Mouse (Mus musculus): ENCODE measurements around the gene Agbl3. TPM values are rescaled to one million over a fixed set of nuclear protein-coding genes. Genes with fewer than 3 reads are reported as not detected.

Agbl3 gene
- polyA plus RNA-seq, 1 experiment from 2014 or later, result 6.6 TPM

- Histone ChIP-seq H3K27ac (no peak overlapping the region), H3K36me3 (no peaks in the 10 kb centered on the region), H3K9ac (no peak overlapping the region), H3K4me2 (no peak overlapping the region), H3K4me1 (no peaks in the 10 kb centered on the region), H3K27me3 (no peaks in the 10 kb centered on the region), H3K4me3 (no peak overlapping the region), H3K9me3 (no peaks in the 10 kb centered on the region)
- no peak for ATAC-seq (ENCODE audit: insufficient number of reproducible peaks, low FRiP score, low TSS enrichment, low read depth)
- 84% methylated on average over 4 of the region's 4 CpGs for WGBS
Measured at GRCm38 (mm10) chr6:34810651-34811050, 30.4 kb downstream of the Agbl3 start.

GRCm38 (mm10) chr6:34824406-34824805 lies 44.2 kb downstream of the Agbl3 start:
- no peaks in the 10 kb centered on the region for H3K27me3 ChIP-seq
- ATAC-seq (ENCODE audit: insufficient number of reproducible peaks, low FRiP score, low TSS enrichment, low read depth), result no peak
- no peak overlapping the region for H3K9ac ChIP-seq
- no peaks in the 10 kb centered on the region for H3K4me1 ChIP-seq
- no peak overlapping the region for H3K4me2 ChIP-seq
- no peaks in the 10 kb centered on the region for H3K9me3 ChIP-seq
- no peak overlapping the region for H3K27ac ChIP-seq
- H3K36me3 ChIP-seq, result no peaks in the 10 kb centered on the region
- no peak overlapping the region for H3K4me3 ChIP-seq

- Histone ChIP-seq H3K36me3 (no peaks in the 10 kb centered on the region), H3K9me3 (no peaks in the 10 kb centered on the region), H3K4me1 (no peaks in the 10 kb centered on the region), H3K9ac (no peak overlapping the region), H3K4me2 (no peak overlapping the region), H3K4me3 (no peak overlapping the region), H3K27ac (no peak overlapping the region), H3K27me3 (no peaks in the 10 kb centered on the region)
- no peak for ATAC-seq (ENCODE audit: insufficient number of reproducible peaks, low FRiP score, low TSS enrichment, low read depth)
- 93% methylated on average over 5 of the region's 5 CpGs for WGBS
Measured at GRCm38 (mm10) chr6:34832352-34832751, 52.1 kb downstream of the Agbl3 start.

- no peak overlapping the region for H3K9ac ChIP-seq
- 90% methylated on average over 11 of the region's 11 CpGs for WGBS
- no peak for ATAC-seq (ENCODE audit: insufficient number of reproducible peaks, low FRiP score, low TSS enrichment, low read depth)
- H3K9me3 ChIP-seq, result no peaks in the 10 kb centered on the region
- H3K36me3 ChIP-seq, result no peaks in the 10 kb centered on the region
- H3K27ac ChIP-seq, result no peak overlapping the region
- no peaks in the 10 kb centered on the region for H3K27me3 ChIP-seq
- no peak overlapping the region for H3K4me2 ChIP-seq
- no peak overlapping the region for H3K4me3 ChIP-seq
- peaks cover 16% of the 10 kb centered on the region for H3K4me1 ChIP-seq
Measured at GRCm38 (mm10) chr6:34861546-34862053, 81.4 kb downstream of the Agbl3 start.

GRCm38 (mm10) chr6:34862381-34862780 lies 82.1 kb downstream of the Agbl3 start:
- ATAC-seq (ENCODE audit: insufficient number of reproducible peaks, low FRiP score, low TSS enrichment, low read depth), result no peak
- H3K27me3 ChIP-seq, result no peaks in the 10 kb centered on the region
- 91% methylated on average over 6 of the region's 6 CpGs for WGBS
- H3K9me3 ChIP-seq, result no peaks in the 10 kb centered on the region
- H3K36me3 ChIP-seq, result no peaks in the 10 kb centered on the region
- H3K27ac ChIP-seq, result no peak overlapping the region
- H3K9ac ChIP-seq, result no peak overlapping the region
- H3K4me2 ChIP-seq, result peak overlapping the region; percentile 29
- H3K4me3 ChIP-seq, result peak overlapping the region; percentile 16; the same call in 1 of the 2 replicates
- peaks cover 23% of the 10 kb centered on the region for H3K4me1 ChIP-seq

- no peak within 1 kb of the TSS for H3K9ac ChIP-seq
- WGBS, result 18% methylated on average over 11 of the region's 11 CpGs
- H3K4me2 ChIP-seq, result peak within 1 kb of the TSS; percentile 29
- no peaks in the 10 kb centered on the region for H3K36me3 ChIP-seq
- peak within 1 kb of the TSS; percentile 16 for H3K4me3 ChIP-seq
- H3K27ac ChIP-seq, result no peak within 1 kb of the TSS
- ATAC-seq (ENCODE audit: insufficient number of reproducible peaks, low FRiP score, low TSS enrichment, low read depth), result no peak
- H3K4me1 ChIP-seq, result peaks cover 23% of the 10 kb centered on the region
- no peaks in the 10 kb centered on the region for H3K9me3 ChIP-seq
- no peaks in the 10 kb centered on the region for H3K27me3 ChIP-seq
Measured at GRCm38 (mm10) chr6:34862791-34863403, 82.7 kb downstream of the Agbl3 start, which contains the start of gene Tmem140. Gene Tmem140, plus strand, starts transcription at chr6:34863146.

- no peak overlapping the region for H3K27ac ChIP-seq
- peaks cover 25% of the 10 kb centered on the region for H3K4me1 ChIP-seq
- H3K4me2 ChIP-seq, result no peak overlapping the region
- H3K9me3 ChIP-seq, result no peaks in the 10 kb centered on the region
- H3K36me3 ChIP-seq, result no peaks in the 10 kb centered on the region
- no peak for ATAC-seq (ENCODE audit: insufficient number of reproducible peaks, low FRiP score, low TSS enrichment, low read depth)
- H3K9ac ChIP-seq, result no peak overlapping the region
- WGBS, result 55% methylated on average over 9 of the region's 9 CpGs
- no peak overlapping the region for H3K4me3 ChIP-seq
- no peaks in the 10 kb centered on the region for H3K27me3 ChIP-seq
Measured at GRCm38 (mm10) chr6:34863786-34864514, 83.7 kb downstream of the Agbl3 start.

GRCm38 (mm10) chr6:34865213-34865612 lies 85.0 kb downstream of the Agbl3 start:
- Histone ChIP-seq H3K4me1 (peaks cover 32% of the 10 kb centered on the region), H3K9ac (no peak overlapping the region), H3K9me3 (no peaks in the 10 kb centered on the region), H3K4me3 (no peak overlapping the region), H3K27ac (peak overlapping the region; percentile 47), H3K36me3 (no peaks in the 10 kb centered on the region), H3K4me2 (no peak overlapping the region), H3K27me3 (no peaks in the 10 kb centered on the region)
- WGBS, result 62% methylated on average over 5 of the region's 5 CpGs
- no peak for ATAC-seq (ENCODE audit: insufficient number of reproducible peaks, low FRiP score, low TSS enrichment, low read depth)

GRCm38 (mm10) chr6:34865711-34866593 lies 85.7 kb downstream of the Agbl3 start:
- Histone ChIP-seq H3K27me3 (no peaks in the 10 kb centered on the region), H3K9me3 (no peaks in the 10 kb centered on the region), H3K36me3 (no peaks in the 10 kb centered on the region), H3K27ac (peak overlapping the region; percentile 47; the same call in 1 of the 2 replicates), H3K4me2 (no peak overlapping the region), H3K9ac (no peak overlapping the region), H3K4me3 (no peak overlapping the region), H3K4me1 (peaks cover 38% of the 10 kb centered on the region)
- 0 out of 2 replicates have a peak, but pooled peaks have one; percentile 61 for ATAC-seq (ENCODE audit: insufficient number of reproducible peaks, low FRiP score, low TSS enrichment, low read depth)
- 48% methylated on average over 7 of the region's 7 CpGs for WGBS

GRCm38 (mm10) chr6:34866786-34867185 lies 86.6 kb downstream of the Agbl3 start:
- WGBS, result 68% methylated on average over 8 of the region's 8 CpGs
- Histone ChIP-seq H3K36me3 (no peaks in the 10 kb centered on the region), H3K9ac (no peak overlapping the region), H3K27ac (0 out of 2 replicates have a peak overlapping the region, but pooled peaks have one; percentile 17), H3K27me3 (no peaks in the 10 kb centered on the region), H3K4me3 (no peak overlapping the region), H3K4me2 (no peak overlapping the region), H3K4me1 (peaks cover 41% of the 10 kb centered on the region), H3K9me3 (no peaks in the 10 kb centered on the region)
- ATAC-seq (ENCODE audit: insufficient number of reproducible peaks, low FRiP score, low TSS enrichment, low read depth), result no peak

- Histone ChIP-seq H3K9me3 (no peaks in the 10 kb centered on the region), H3K27me3 (no peaks in the 10 kb centered on the region), H3K4me2 (no peak overlapping the region), H3K27ac (0 out of 2 replicates have a peak overlapping the region, but pooled peaks have one; percentile 17), H3K4me3 (no peak overlapping the region), H3K36me3 (no peaks in the 10 kb centered on the region), H3K4me1 (peaks cover 41% of the 10 kb centered on the region), H3K9ac (no peak overlapping the region)
- 74% methylated on average over 16 of the region's 16 CpGs for WGBS
- no peak for ATAC-seq (ENCODE audit: insufficient number of reproducible peaks, low FRiP score, low TSS enrichment, low read depth)
Measured at GRCm38 (mm10) chr6:34867301-34867994, 87.2 kb downstream of the Agbl3 start.
